Mouse (Mus musculus) monocyte, adult 2 months (primary cell): ENCODE data around the gene Mtif3.
A peak's percentile ranks its signal among the peaks of the same experiment; 100 is the strongest.
"Not testable (repeated sequence)": the region's sequence is repeated elsewhere in the genome, so short reads cannot be mapped to it uniquely, and the experiment has no call there.

Experiments
- DNase-seq, 2 experiments: peaks; one replicate each; pipeline ENCODE4 v3.0.0; 2022; ENCODE audit warnings: low spot score in 2 of 2, low read depth in 1 of 2

Mtif3 gene

DNA sequence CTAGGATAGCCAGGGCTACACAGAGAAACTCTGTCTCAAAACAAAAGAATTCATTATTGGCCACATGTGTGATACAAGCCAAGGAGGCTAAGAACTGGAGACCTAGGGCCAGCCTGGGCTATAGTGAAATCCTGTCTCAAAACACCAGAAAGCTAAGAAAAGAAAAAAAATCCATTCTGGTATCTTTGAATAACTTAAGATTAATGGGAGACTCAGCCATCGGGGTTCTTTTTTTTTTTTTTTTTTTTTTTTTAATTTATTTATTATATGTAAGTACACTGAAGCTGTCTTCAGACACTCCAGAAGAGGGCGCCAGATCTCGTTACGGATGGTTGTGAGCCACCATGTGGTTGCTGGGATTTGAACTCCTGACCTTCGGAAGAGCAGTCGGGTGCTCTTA is 46.2 kb downstream of the Mtif3 start:
- DNase-seq, result not testable (repeated sequence)

DNA sequence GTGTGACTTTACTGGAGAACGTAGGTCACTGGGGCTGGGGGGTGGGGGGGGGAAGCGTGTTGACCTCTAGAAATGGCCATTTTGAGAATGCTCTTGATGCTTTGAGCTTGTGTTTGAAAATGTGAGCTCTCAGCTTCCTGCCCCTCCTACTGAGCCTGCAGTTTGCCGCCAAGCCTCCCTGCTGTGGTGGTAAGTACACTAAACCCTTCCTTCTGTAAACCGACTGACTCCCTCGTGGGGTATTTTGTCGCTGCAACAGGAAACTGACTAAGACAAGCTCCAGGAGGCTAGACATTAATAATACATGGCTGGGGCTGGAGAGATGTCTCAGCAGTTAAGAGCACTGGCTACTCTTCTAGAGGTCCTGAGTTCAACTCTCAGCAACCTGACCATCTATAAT is 46.8 kb downstream of the Mtif3 start:
- DNase-seq, result no peak

DNA sequence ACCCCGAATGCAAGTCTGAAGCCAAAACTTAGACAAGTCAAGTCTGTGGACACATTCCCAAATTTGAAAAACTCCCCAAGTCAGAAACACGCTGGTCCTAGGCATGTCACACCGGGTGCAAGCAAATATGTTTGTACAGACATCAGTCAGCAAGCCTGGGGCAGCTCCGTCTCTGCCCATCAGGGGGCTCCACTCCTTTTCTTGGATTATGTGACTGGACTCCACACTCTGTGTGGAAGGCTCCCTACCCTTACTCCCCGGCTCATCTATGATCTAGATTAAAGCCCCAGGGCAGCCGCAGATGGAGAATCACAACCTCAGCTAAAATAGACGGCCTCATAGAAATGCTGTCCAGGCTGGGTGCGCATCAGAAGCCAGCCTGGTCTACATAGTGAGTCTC is 47.3 kb downstream of the Mtif3 start:
- no peak for DNase-seq

DNA sequence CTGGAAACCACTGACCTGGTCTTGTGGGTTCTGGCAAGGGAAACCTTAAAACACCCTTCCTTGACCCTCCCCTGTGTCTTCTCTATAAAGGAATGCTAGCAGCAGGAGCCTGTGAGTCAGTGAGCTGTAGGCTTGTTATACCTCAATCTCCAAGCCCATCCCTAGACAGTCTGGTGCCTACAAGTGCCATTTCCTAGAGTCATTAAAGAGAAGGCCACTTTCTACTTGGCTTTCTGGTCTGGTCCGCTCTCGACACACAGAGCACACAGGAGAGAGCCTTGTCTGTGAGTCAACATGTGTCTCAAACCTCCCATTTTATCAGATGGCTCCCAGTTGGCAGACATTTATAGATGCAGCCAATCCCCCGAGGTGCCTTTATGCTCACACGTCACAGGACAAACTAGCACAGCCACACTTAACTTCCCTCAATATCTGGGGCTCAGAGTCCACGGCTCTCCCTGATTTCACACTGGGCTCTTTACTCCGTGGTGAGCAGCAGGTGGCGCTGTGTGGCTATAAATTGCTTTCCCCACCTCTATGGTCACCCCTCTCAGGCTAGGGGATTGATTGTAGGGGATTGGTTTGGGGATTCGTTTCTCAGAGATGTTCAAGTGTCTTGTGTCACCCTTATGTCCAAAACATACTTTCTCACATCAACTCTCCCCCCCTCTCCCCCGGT is 49.4 kb downstream of the Mtif3 start:
- DNase-seq, result no peak

DNA sequence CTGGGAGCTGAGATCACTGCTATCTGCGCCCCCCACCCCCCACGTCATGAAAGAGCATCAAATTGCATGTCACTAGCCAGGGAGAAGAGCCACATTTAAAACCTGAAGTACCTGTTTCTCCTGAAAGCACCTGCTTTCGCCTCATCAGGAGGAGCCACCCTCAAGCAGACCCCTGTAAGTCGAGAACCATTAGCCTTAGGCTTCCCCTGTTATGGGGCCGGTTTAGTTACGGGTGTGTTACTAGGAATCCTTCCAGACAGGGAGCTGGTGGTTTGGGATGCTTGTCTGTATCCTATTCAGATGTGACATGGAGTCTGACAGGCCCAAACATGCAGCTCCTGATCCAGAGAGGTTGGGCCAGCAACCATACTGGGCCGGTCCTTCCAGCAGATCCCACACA is 50.2 kb downstream of the Mtif3 start:
- DNase-seq, result no peak

DNA sequence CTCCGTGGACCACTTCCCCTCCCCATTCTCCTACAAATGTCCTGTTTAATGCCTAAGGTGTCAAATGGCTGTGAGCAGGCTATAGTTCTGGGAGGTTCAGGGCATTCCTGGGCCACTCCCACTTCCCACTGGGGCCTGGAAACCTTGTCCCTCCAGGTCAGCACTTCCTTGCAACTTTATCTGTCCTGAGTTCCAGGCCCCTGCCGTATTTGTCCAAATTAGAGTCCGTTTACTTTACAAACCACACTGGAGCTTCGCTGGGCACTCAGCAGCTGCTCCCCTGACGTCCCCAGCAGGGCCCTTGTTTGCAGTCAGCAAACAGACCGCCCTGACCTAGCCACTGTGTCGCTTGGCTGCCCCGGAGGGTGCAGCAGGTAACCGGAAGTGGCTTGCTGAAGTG is 51.4 kb downstream of the Mtif3 start:
- DNase-seq, result no peak

DNA sequence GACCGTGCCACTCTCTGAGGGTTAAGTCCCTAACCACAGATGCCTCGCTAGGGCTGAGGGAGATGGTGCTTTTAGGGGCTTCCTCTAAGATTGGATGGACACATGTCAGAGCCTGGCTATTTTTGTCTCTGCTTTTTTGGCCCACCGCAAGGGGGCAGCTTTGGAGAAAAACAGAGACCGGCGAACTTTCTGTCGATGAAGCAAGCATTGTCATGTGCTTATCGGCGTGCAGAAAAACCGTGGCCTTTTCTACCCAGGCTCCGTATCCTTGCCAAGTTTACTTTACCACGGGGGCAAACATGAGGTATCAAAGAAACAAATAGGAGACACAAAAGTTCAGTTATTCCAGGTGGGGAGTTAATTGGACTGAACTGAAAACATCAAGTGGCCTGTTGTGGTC is 55.0 kb downstream of the Mtif3 start:
- DNase-seq, result no peak

DNA sequence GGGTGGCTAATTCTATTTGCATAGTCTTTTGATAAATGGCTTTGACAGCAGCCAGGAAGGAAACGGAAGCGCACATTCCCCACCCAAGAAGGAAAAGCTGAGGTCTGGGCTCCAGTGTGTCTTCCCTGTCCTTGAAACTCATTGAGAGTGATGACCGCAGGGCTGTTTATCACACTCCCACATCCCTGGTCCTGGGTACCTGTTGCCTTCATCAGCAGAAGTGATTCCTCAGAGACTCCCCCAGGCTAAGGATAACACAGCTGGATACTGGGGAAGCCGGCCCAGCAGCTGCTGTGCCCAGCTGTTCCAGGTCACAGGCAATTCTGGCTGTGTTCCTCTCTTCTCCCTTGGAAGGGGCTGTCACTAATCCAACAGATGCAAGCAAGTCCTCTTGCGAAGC is 56.1 kb downstream of the Mtif3 start:
- DNase-seq, result no peak

DNA sequence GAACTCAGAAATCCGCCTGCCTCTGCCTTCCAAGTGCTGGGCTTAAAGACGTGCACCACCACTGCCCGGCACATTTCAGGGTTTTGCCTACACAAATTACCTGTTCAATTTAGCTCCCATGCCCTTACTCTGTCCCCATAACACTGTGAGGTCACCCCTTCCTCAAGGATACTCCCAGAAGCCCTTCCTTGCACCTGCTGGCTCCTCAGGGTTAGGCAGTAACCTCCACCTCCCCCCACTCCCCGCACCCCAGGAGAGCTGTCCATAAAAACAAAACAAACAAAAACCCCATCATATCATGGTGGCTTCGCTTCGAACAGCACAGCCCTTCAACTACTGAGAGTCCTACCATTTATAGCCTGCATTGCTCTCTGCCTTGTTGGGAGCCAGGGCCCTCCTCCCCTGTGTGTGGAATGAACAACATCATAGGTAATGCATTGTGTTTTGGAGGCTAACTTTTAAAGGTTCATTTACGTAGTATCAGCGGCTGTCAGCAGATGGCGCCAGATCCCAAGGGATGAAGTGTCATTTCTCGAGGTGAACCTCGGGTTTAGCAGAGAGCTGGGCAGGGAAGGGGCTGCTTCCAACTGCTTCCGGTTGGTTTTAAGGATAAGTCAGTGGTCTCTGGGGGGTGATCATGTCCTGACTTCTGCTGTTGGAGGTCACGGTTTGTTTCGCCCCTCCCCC is 58.0 kb downstream of the Mtif3 start:
- peak; percentile 23 to 48 for DNase-seq

DNA sequence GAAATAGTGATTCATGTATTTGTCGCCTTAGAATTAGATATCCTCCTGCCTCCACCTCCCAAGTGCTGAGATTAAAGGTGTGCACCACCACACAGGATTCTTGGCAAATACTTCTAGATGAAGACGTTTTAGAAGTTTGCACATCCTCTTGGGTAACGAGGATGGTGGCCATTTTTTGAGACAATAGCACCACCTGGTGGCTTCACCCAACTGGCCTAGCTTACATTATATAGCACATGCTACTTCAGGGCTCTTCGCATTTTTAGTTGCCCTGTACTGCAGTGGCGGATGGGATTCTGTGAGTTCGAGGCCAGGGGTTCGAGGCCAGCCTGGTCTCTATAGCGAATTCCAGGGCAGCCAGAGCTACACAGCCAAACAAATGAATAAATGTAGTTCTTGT is 59.2 kb downstream of the Mtif3 start:
- DNase-seq, result peak in 1 of 2 experiments; percentile 30
